Mouse (Mus musculus): ENCODE results near the gene Mbtps2. TPM values are rescaled to one million over a fixed set of nuclear protein-coding genes. Genes with fewer than 3 reads are reported as not detected.
A peak's percentile ranks its signal among the peaks of the same experiment; 100 is the strongest.

Mbtps2 gene
- total RNA-seq, 4 experiments from 2014 or later: 24.1 to 27.7 (median 26.0) TPM

GRCm38 (mm10) chrX:157500004-157500403 is 98.5 kb downstream of the Mbtps2 start:
- DNase-seq: no peak

GRCm38 (mm10) chrX:157493159-157493558 is 105.4 kb downstream of the Mbtps2 start:
- no peak for DNase-seq

- peak; percentile 33 for DNase-seq
These were observed 106.4 kb downstream of the Mbtps2 start, which contains the start of gene Sms for GRCm38 (mm10) chrX:157491944-157492726. Sms (minus strand) TSS chrX:157492287.

- DNase-seq: peak; percentile 3
These were observed 107.2 kb downstream of the Mbtps2 start for GRCm38 (mm10) chrX:157491145-157491935.

GRCm38 (mm10) chrX:157490769-157491144 is 107.8 kb downstream of the Mbtps2 start:
- DNase-seq: no peak

- no peak for DNase-seq
These were observed 108.4 kb downstream of the Mbtps2 start for GRCm38 (mm10) chrX:157489871-157490721.

- no peak for DNase-seq
These were observed 109.7 kb downstream of the Mbtps2 start for GRCm38 (mm10) chrX:157488831-157489230.

GRCm38 (mm10) chrX:157486765-157487164 is 111.8 kb downstream of the Mbtps2 start:
- no peak for DNase-seq

Other genes starting within 250 kb of the Mbtps2 start
- under 1 TPM; 0.22 to 0.49 (median 0.43) TPM for gene Phex, start 183.4 kb downstream of the Mbtps2 start, total RNA-seq (2022)
- gene Sms, start 106.4 kb downstream of the Mbtps2 start, total RNA-seq (2022): 10 to 100 TPM; 10.1 to 15.3 (median 13.4) TPM
- 1 to 10 TPM in 1 of 4 experiments, under 1 TPM in 1, not detected in 2; 0.14 to 1.0 TPM for gene Yy2, start 29.7 kb downstream of the Mbtps2 start, total RNA-seq (2022)
- 10 to 100 TPM; 22.5 to 44.3 (median 31.5) TPM for gene Smpx, start 100.2 kb upstream of the Mbtps2 start, total RNA-seq (2022)
- gene Klhl34, start 219.7 kb upstream of the Mbtps2 start, total RNA-seq (2022): under 1 TPM in 1 of 4 experiments, not detected in 3; 0.13 TPM